Comparison of ENCODE assay signal across 7 mouse cellular contexts in the genomic region with DNA sequence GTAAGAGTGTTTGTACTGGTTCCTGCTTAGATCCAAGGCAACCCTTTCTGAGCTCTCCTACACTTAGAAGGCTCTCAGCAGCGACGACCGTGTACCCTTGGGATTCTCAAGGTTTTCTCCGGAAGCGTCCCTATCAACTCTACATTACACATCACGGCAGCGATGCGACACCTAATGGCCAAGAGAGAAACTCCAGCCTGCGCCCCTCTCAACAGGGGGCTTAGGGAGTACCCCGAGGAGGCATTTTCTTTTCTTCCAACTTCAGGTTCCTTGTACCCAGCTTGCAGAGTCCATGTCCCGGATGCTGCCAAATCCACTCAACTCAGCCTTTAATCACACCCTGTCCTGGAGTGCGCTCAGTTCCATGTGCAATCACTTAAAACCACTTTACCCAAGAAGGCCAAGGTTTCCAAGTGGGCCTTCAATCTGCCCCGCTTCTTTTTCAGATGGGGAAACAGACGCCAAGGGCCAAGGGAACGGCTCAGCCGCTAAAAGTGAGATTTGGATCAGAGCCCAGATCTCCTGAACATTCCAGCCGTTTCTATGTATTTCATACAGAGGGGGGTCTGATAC.
A peak's percentile ranks its signal among the peaks of the same experiment; 100 is the strongest.
DNase-seq lines count a peak whose midpoint lies in the region; ATAC-seq lines count a peak whose summit lies in the region.

No protein-coding gene starts in this region.

- H3K27me3 ChIP-seq in hindbrain, embryonic 15.5 days: no peaks in the 10 kb centered on the region
- H3K27me3 ChIP-seq in megakaryocyte, embryonic 14.5 days (replicated peaks): peaks cover 8% of the 10 kb centered on the region

- H3K27ac ChIP-seq in hindbrain, embryonic 15.5 days (replicated peaks): no peak overlapping the region

- intact Hi-C loops in left cerebral cortex, postnatal 14 days (cut with DNase I): loop anchor here (2.0 kb wide), 1 partner anchor 227 kb away; no protein-coding TSS in a partner anchor

- H3K9ac ChIP-seq in hindbrain, embryonic 15.5 days: no peak overlapping the region; the same call in 1 of the 2 replicates

- peak; percentile 16 for DNase-seq in T-cell, adult 2 months (ENCODE audit: low spot score)
- peak; percentile 58 for DNase-seq in cerebellum, adult 8-10 months
- DNase-seq in left cerebral cortex, postnatal 14 days (ENCODE audit: low spot score in 2 of 2): peak; percentile 49 to 74
- DNase-seq in right cerebral cortex, postnatal 10 days (ENCODE audit: low spot score in 2 of 2): peak; percentile 73 to 77

- no peaks in the 10 kb centered on the region for H3K36me3 ChIP-seq in hindbrain, embryonic 15.5 days
- H3K36me3 ChIP-seq in megakaryocyte, embryonic 14.5 days (replicated peaks; ENCODE audit: low read length): no peaks in the 10 kb centered on the region

- no peak overlapping the region; the same call in 1 of the 2 replicates for H3K4me3 ChIP-seq in hindbrain, embryonic 15.5 days
- H3K4me3 ChIP-seq in megakaryocyte, embryonic 14.5 days (replicated peaks): peak overlapping the region; percentile 39

- peaks cover 7% of the 10 kb centered on the region for H3K4me1 ChIP-seq in hindbrain, embryonic 15.5 days (replicated peaks)
- H3K4me1 ChIP-seq in megakaryocyte, embryonic 14.5 days: peaks cover 23% of the 10 kb centered on the region

- peak; percentile 60 for ATAC-seq in frontal cortex, adult (ENCODE audit: low TSS enrichment)
- peak; percentile 66 for ATAC-seq in hindbrain, embryonic 15.5 days (ENCODE audit: low FRiP score, low read depth)

- 18% methylated on average over 17 of the region's 17 CpGs for WGBS in hindbrain, embryonic 15.5 days

- peak overlapping the region; percentile 51 for H3K4me2 ChIP-seq in hindbrain, embryonic 15.5 days

- H3K9me3 ChIP-seq in hindbrain, embryonic 15.5 days: no peaks in the 10 kb centered on the region
- H3K9me3 ChIP-seq in megakaryocyte, embryonic 14.5 days: peaks cover 6% of the 10 kb centered on the region

Comparison
In these comparisons a context has a peak if more than half of its experiments do, and no peak if none do; other contexts are left out.
1. DNase-seq: peak in every context shown above with its lines; median percentile 75 in right cerebral cortex, postnatal 10 days; 62 in left cerebral cortex, postnatal 14 days; 58 in cerebellum, adult 8-10 months; 16 in T-cell, adult 2 months.